Mouse (Mus musculus): ENCODE results near the gene Kdm3a. TPM values are rescaled to one million over a fixed set of nuclear protein-coding genes. Genes with fewer than 3 reads are reported as not detected.

Gene Kdm3a
- 10 to 100 TPM; 11.8 to 12.1 TPM for total RNA-seq (2021)
- long read RNA-seq, experiment 1, full-length matches to known transcripts = 4 of 8 reads
- long read RNA-seq, experiment 1, partial matches to known transcripts = 0 of 8 reads
- long read RNA-seq, experiment 1, other reads (novel, unspliced or antisense) = 4 of 8 reads
- long read RNA-seq, experiment 2, full-length matches to known transcripts = 3 of 7 reads
- long read RNA-seq, experiment 2, partial matches to known transcripts = 2 of 7 reads
- long read RNA-seq, experiment 2, other reads (novel, unspliced or antisense) = 2 of 7 reads

- peak; percentile 66 for TF ChIP-seq CTCF (IDR thresholded peaks at IDR 0.05)
- peak within 1 kb of the TSS; percentile 79 for H3K4me3 ChIP-seq
- H3K27ac ChIP-seq = peak within 1 kb of the TSS; percentile 96
- intact Hi-C loops (cut with DNase I) = loop anchor here (2.0 to 5.0 kb wide), 5 partner anchors 74 to 191 kb away; partner anchors contain the start of genes Chmp3, Reep1 and Rmnd5a
- peak; percentile 98 for DNase-seq
Measured at GRCm38 (mm10) chr6:71632829-71633662, at the start of gene Kdm3a. Gene Kdm3a, minus strand, starts transcription at chr6:71632990.

GRCm38 (mm10) chr6:71678891-71679290, 46.1 kb upstream of the Kdm3a start:
- Histone ChIP-seq H3K4me3 (no peak overlapping the region), H3K27ac (no peak overlapping the region)
- no peak for DNase-seq
- TF ChIP-seq CTCF (IDR thresholded peaks at IDR 0.05) = peak; percentile 49
- intact Hi-C loops (cut with DNase I) = no loop called here

GRCm38 (mm10) chr6:71673166-71673565, 40.4 kb upstream of the Kdm3a start:
- intact Hi-C loops (cut with DNase I) = no loop called here

GRCm38 (mm10) chr6:71664511-71664910, 31.7 kb upstream of the Kdm3a start:
- no peak for TF ChIP-seq CTCF (IDR thresholded peaks at IDR 0.05)
- H3K4me3 ChIP-seq = no peak overlapping the region
- intact Hi-C loops (cut with DNase I) = no loop called here
- no peak overlapping the region for H3K27ac ChIP-seq
- no peak for DNase-seq

More at GRCm38 (mm10) chr6:71673166-71673565, 40.4 kb upstream of the Kdm3a start:
- H3K4me3 ChIP-seq = no peak overlapping the region
- TF ChIP-seq CTCF (IDR thresholded peaks at IDR 0.05) = peak; percentile 45
- no peak overlapping the region for H3K27ac ChIP-seq
- DNase-seq = no peak

- TF ChIP-seq CTCF (IDR thresholded peaks at IDR 0.05) = no peak
- Histone ChIP-seq H3K4me3 (no peak overlapping the region), H3K27ac (no peak overlapping the region)
- DNase-seq = no peak
- intact Hi-C loops (cut with DNase I) = no loop called here
Measured at GRCm38 (mm10) chr6:71658290-71658689, 25.5 kb upstream of the Kdm3a start.

DNA sequence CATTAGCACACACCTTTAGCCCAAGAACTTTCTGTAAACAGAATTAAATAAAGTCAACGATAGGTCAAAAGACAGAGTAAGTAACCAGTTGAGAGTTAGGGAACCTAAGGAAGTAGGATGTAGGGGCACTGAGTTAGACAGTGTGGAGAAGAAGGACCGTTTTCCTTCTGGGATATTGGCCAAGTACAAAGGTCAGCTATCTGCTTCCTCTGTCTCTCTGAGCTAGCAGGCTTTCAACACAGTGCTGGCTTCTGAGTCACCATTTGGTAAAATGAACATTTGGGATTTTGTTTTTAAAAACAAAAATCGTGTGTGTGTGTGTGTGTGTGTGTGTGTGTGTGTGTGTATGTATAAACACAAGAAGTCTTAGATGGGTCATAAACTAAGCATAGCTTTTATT, 23.0 kb upstream of the Kdm3a start:
- Histone ChIP-seq H3K27ac (no peak overlapping the region), H3K4me3 (no peak overlapping the region)
- no peak for TF ChIP-seq CTCF (IDR thresholded peaks at IDR 0.05)
- intact Hi-C loops (cut with DNase I) = no loop called here
- DNase-seq = no peak

DNA sequence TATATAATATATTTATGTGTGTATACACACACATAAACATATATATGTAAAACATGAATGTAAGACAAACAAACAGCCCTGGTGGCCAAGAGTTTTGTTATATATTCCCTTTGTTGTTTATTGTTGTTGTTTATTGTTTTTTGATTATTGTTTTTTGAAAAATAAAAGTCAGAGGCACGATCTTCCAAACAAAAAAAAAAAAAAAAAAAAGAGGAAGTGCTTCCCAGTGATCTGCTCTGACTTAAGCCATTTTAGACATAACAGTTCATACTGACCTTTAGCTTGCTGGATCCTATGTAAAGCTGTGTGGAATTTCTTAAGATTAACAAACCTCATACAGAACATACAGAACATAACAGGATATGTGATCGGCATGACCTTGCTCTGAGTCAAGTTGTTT, 19.1 kb upstream of the Kdm3a start:
- Histone ChIP-seq H3K4me3 (no peak overlapping the region), H3K27ac (no peak overlapping the region)
- DNase-seq = no peak
- intact Hi-C loops (cut with DNase I) = no loop called here
- no peak for TF ChIP-seq CTCF (IDR thresholded peaks at IDR 0.05)

DNA sequence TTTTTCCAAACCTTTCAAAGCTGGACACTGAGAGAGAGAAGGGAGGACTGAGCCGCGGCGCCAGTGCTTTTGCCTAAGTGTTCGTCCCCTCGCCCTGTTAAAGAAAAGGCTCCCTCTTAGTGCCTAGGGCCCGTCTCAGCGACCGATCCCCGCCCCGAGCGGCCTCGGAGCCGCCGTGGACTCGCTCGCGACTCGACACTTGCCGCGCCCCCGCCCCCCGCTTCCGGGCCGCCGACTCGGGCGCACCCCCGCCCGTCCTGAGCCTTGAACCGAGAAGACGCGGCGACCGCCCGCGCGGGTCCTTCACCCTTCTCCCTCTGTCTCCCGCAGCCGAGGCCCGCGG, 333 bp downstream of the Kdm3a start:
- no peak for DNase-seq
- H3K4me3 ChIP-seq = peak overlapping the region; percentile 79
- peak overlapping the region; percentile 96 for H3K27ac ChIP-seq
- intact Hi-C loops (cut with DNase I) = loop anchor here (2.0 to 5.0 kb wide), 5 partner anchors 75 to 190 kb away; partner anchors contain the start of genes Chmp3, Reep1 and Rmnd5a
- no peak for TF ChIP-seq CTCF (IDR thresholded peaks at IDR 0.05)

DNA sequence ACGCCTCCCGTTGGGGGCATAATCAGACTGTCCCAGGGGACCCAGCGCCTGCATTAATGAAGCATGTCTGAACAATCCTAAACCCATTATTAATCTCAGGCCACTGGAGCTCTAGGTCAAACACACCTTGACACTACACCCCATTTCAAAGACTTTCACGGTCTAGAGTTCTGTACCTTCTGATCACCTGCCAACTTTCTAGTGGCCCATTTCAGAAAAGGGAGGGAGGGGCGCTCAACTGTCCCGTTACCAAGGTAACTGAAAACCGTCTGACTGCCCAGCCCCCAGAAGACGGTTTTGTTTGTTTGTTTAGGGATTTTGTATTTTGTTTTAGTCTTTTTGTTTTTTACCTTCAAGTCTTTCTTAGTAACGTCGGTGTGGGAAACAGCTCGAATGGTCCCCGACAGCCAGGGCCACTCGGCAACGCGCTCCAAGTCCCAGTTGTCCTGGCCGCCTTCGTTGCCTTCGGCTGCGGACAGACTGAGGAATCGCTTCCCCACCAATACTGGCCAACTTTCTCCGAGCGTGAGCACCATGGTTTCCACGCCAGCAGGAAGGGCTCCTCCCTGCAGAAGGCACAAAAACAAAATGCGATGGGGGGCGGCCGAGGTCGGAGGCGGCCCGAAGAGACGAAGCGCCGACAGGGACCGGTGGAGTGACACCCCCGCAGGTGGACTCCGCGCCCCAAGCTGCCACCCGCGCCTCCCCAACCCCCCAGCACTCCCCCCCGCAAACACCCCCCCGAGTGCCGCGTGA, 906 bp downstream of the Kdm3a start:
- no peak for TF ChIP-seq CTCF (IDR thresholded peaks at IDR 0.05)
- DNase-seq = peak; percentile 74
- Histone ChIP-seq H3K27ac (peak overlapping the region; percentile 96), H3K4me3 (peak overlapping the region; percentile 79)
- intact Hi-C loops (cut with DNase I) = loop anchor here (2.0 to 5.0 kb wide), 5 partner anchors 75 to 190 kb away; partner anchors contain the start of genes Chmp3, Reep1 and Rmnd5a

- Histone ChIP-seq H3K4me3 (peak overlapping the region; percentile 79), H3K27ac (peak overlapping the region; percentile 96; the same call in 1 of the 2 replicates)
- intact Hi-C loops (cut with DNase I) = loop anchor here (5.0 kb wide), 4 partner anchors 76 to 189 kb away; partner anchors contain the start of genes Chmp3, Reep1 and Rmnd5a
- no peak for TF ChIP-seq CTCF (IDR thresholded peaks at IDR 0.05)
- no peak for DNase-seq
Measured at GRCm38 (mm10) chr6:71631196-71631595, 1.6 kb downstream of the Kdm3a start.

DNA sequence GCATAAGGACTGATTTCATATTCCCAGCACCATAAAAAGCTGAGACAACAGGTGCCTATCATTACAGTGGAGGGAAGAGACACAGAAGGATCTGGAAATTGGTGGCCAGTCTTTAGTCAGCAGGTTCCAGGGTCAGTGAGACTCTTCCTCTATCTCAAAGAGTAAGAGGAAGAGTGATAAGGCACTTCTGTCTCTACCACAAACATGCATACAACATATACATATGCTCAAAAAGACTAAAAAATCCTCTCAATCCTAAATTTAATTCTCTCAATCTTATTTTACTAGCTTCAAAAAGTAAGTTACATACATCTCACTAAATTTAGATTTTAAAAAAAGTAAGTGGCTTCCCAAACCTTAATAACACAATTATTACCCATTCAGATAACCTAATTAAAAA, 5.5 kb downstream of the Kdm3a start:
- no peak for TF ChIP-seq CTCF (IDR thresholded peaks at IDR 0.05)
- H3K4me3 ChIP-seq = no peak overlapping the region
- no peak overlapping the region for H3K27ac ChIP-seq
- no peak for DNase-seq
- intact Hi-C loops (cut with DNase I) = no loop called here

DNA sequence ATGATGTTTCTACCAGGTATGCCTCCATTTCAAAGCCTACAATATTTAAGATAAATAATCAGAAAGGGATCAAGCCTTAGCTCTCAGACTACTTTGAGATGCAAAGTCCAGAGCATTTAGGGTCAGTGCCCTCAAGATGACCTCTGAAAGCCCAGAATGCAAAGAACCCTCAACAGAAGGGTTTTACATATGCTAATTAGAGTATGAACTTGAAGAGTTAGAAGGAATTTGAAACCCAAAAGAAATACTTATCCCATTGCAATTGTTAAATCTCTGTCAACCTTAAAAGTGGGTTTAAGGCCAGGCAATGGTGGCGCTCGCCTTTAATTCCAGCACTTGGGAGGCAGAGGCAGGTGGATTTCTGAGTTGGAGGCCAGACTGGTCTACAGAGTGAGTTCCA, 6.8 kb downstream of the Kdm3a start:
- no peak for DNase-seq
- Histone ChIP-seq H3K27ac (no peak overlapping the region), H3K4me3 (no peak overlapping the region)
- no peak for TF ChIP-seq CTCF (IDR thresholded peaks at IDR 0.05)
- intact Hi-C loops (cut with DNase I) = no loop called here
